Mouse (Mus musculus) thymus, postnatal 0 days (tissue): ENCODE results near the gene Gm15130. TPM values are rescaled to one million over a fixed set of nuclear protein-coding genes. Genes with fewer than 3 reads are reported as not detected.

ENCODE experiments used
- DNase-seq: peaks from one replicate; pipeline ENCODE4 v3.0.0-alpha.2; 2015; ENCODE audit warnings: low spot score
- polyA plus RNA-seq: library from polyadenylated mRNA; unstranded; fragments of >200 nt; fragmentation: Nextera tagmentation; extraction: Ambion mirVana; gene quantifications from 2 replicates; pipeline ENCODE4 v1.2.1, GENCODE M21; 2015

Gm15130 gene
- polyA plus RNA-seq = not detected in 2 replicates

GRCm38 (mm10) chr2:111152836-111153235 lies at the start of gene Gm15130:
Gene Gm15130, minus strand, starts transcription at chr2:111152936.
- DNase-seq = no peak

DNA sequence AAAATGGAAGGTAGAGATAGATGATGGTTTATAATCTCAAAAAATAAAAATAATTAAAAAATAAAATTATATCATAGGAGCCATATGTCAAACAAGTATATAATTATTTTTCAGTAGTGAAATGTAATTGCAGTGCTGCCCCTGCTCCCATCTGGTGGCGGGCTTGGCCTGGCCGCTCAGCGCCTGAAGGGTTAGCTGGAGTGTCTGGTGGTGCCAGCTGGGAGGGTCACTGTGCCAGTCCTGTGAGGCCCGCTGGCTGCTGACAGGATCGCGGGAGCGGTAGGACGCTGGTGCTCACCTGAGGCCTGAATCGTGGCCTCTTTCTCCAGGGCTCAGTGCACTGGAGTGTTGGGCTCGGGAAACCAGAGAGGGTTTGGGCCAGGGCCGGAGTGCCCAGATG lies 29.3 kb upstream of the Gm15130 start:
- no peak for DNase-seq

GRCm38 (mm10) chr2:111135739-111136138 lies 17.0 kb downstream of the Gm15130 start:
- no peak for DNase-seq

GRCm38 (mm10) chr2:111105882-111106281 lies 46.9 kb downstream of the Gm15130 start, which contains the start of gene Gm13941:
Gene Gm13941, minus strand, starts transcription at chr2:111105982.
- DNase-seq = no peak

Other genes starting within 250 kb of the Gm15130 start
- gene Ano3, start 202.0 kb downstream of the Gm15130 start, polyA plus RNA-seq = 0.03 TPM in 2 replicates
- not detected in 2 replicates for gene Gm13941, start 47.0 kb downstream of the Gm15130 start, polyA plus RNA-seq
- not detected in 2 replicates for gene 4930430A15Rik, start 76.7 kb upstream of the Gm15130 start, polyA plus RNA-seq
- gene Olfr1275, start 82.3 kb upstream of the Gm15130 start, polyA plus RNA-seq = not detected in 2 replicates
- gene Olfr1276, start 101.6 kb upstream of the Gm15130 start, polyA plus RNA-seq = not detected in 2 replicates
- gene Olfr1277, start 121.2 kb upstream of the Gm15130 start, polyA plus RNA-seq = not detected in 2 replicates
- gene Olfr1278, start 137.2 kb upstream of the Gm15130 start, polyA plus RNA-seq = not detected in 2 replicates
- gene Olfr1279, start 147.7 kb upstream of the Gm15130 start, polyA plus RNA-seq = not detected in 2 replicates
- gene Olfr1280, start 161.1 kb upstream of the Gm15130 start, polyA plus RNA-seq = not detected in 2 replicates
- gene Olfr1281, start 173.6 kb upstream of the Gm15130 start, polyA plus RNA-seq = not detected in 2 replicates
- not detected in 2 replicates for gene Olfr1282, start 183.1 kb upstream of the Gm15130 start, polyA plus RNA-seq
- gene Olfr1283, start 213.9 kb upstream of the Gm15130 start, polyA plus RNA-seq = not detected in 2 replicates
- gene Olfr1284, start 222.6 kb upstream of the Gm15130 start, polyA plus RNA-seq = not detected in 2 replicates